Mouse (Mus musculus): ENCODE measurements at regions not wholly inside any gene's neighbourhood (a gene's known extent, or its start where the extent isn't known, plus 50 kb on each side); places are given as distances from the start of the nearest gene placed in this dataset.

- intact Hi-C loops (cut with DNase I) = loop anchor here (5.0 kb wide), 1 partner anchor 1983 kb away; no protein-coding TSS in a partner anchor
Observed at GRCm38 (mm10) chr15:70920138-70920537, 2914.2 kb upstream of the Gm6569 start.

- intact Hi-C loops (cut with DNase I) = loop anchor here (5.0 kb wide), 1 partner anchor 1984 kb away; no protein-coding TSS in a partner anchor
Observed at GRCm38 (mm10) chr15:70920862-70921261, 2913.5 kb upstream of the Gm6569 start.
